Mouse (Mus musculus): ENCODE data around the gene Grm8. TPM values are rescaled to one million over a fixed set of nuclear protein-coding genes. Genes with fewer than 3 reads are reported as not detected.

Gene Grm8
- 10 to 100 TPM in 1 of 2 experiments, 1 to 10 TPM in 1; 8.9 to 10.2 TPM for total RNA-seq (2021)
- long read RNA-seq, experiment 1, partial matches to known transcripts = 0 of 1 reads
- long read RNA-seq, experiment 1, other reads (novel, unspliced or antisense) = 1 of 1 reads
- long read RNA-seq, experiment 2 = 0 reads

GRCm38 (mm10) chr6:28135001-28135401, at the start of gene Grm8:
TSS of gene Grm8 (minus strand) at chr6:28135178.
- peak within 1 kb of the TSS; percentile 64 for H3K4me3 ChIP-seq
- TF ChIP-seq CTCF (conservative IDR thresholded peaks at IDR 0.05) = no peak
- H3K27ac ChIP-seq = no peak within 1 kb of the TSS
- DNase-seq (ENCODE audit: low spot score in 2 of 2) = no peak

DNA sequence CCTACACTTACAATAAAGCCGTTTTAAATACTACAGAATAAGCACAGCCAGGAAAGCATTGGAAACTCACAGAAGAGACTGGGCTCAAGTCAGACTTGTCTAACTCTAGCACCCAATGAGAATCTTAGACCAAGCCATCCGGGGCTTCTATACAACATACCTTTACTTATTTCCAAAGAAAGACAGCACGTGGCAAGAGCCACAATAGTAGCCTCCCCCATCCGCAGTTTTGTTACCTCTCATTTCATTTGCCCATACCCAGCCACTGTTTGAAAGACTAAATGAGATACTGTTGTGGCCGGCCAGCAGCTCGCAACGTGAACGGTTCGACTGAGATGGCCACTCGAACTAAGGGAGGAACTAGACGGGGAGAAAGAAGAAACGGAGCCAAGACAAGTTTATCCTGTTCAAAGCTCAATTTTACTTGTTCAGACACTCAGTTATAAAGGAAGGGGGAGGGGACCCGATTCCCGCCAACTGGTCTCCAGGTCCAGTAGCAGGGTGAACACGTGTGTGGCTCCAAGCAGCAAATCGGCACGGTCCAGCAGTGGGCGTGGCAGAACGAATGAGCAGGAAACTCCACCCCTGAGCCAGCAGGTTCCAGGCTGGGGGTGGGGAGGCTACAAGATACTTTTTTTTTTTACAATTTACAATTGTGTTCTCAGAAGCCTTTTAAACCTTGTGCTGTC, 35.0 kb upstream of the Grm8 start:
- TF ChIP-seq CTCF (conservative IDR thresholded peaks at IDR 0.05) = no peak
- no peak for DNase-seq (ENCODE audit: low spot score in 2 of 2)
- Histone ChIP-seq H3K27ac (no peak overlapping the region), H3K4me3 (no peak overlapping the region)

- H3K4me3 ChIP-seq = no peak overlapping the region
- TF ChIP-seq CTCF (conservative IDR thresholded peaks at IDR 0.05) = no peak
- no peak for DNase-seq (ENCODE audit: low spot score in 2 of 2)
- H3K27ac ChIP-seq = no peak overlapping the region
These were observed 25.4 kb upstream of the Grm8 start for GRCm38 (mm10) chr6:28160399-28160798.

GRCm38 (mm10) chr6:28146445-28146844, 11.5 kb upstream of the Grm8 start:
- Histone ChIP-seq H3K4me3 (no peak overlapping the region), H3K27ac (no peak overlapping the region)
- TF ChIP-seq CTCF (conservative IDR thresholded peaks at IDR 0.05) = no peak
- DNase-seq (ENCODE audit: low spot score in 2 of 2) = no peak

- H3K27ac ChIP-seq = no peak overlapping the region
- TF ChIP-seq CTCF (conservative IDR thresholded peaks at IDR 0.05) = peak; percentile 63
- DNase-seq (ENCODE audit: low spot score in 2 of 2) = no peak
These were observed 7.4 kb upstream of the Grm8 start for GRCm38 (mm10) chr6:28142332-28142731.

GRCm38 (mm10) chr6:28135411-28136233, 644 bp upstream of the Grm8 start:
- peak; percentile 97 for TF ChIP-seq CTCF (conservative IDR thresholded peaks at IDR 0.05)
- DNase-seq (ENCODE audit: low spot score in 2 of 2) = peak; percentile 84 to 87
- peak overlapping the region; percentile 64 for H3K4me3 ChIP-seq
- H3K27ac ChIP-seq = no peak overlapping the region

More at GRCm38 (mm10) chr6:28142332-28142731, 7.4 kb upstream of the Grm8 start:
- no peak overlapping the region for H3K4me3 ChIP-seq

GRCm38 (mm10) chr6:28134251-28134801, 652 bp downstream of the Grm8 start:
- Histone ChIP-seq H3K27ac (no peak overlapping the region), H3K4me3 (peak overlapping the region; percentile 64)
- TF ChIP-seq CTCF (conservative IDR thresholded peaks at IDR 0.05) = peak; percentile 20; the same call in 1 of the 2 replicates
- no peak for DNase-seq (ENCODE audit: low spot score in 2 of 2)

DNA sequence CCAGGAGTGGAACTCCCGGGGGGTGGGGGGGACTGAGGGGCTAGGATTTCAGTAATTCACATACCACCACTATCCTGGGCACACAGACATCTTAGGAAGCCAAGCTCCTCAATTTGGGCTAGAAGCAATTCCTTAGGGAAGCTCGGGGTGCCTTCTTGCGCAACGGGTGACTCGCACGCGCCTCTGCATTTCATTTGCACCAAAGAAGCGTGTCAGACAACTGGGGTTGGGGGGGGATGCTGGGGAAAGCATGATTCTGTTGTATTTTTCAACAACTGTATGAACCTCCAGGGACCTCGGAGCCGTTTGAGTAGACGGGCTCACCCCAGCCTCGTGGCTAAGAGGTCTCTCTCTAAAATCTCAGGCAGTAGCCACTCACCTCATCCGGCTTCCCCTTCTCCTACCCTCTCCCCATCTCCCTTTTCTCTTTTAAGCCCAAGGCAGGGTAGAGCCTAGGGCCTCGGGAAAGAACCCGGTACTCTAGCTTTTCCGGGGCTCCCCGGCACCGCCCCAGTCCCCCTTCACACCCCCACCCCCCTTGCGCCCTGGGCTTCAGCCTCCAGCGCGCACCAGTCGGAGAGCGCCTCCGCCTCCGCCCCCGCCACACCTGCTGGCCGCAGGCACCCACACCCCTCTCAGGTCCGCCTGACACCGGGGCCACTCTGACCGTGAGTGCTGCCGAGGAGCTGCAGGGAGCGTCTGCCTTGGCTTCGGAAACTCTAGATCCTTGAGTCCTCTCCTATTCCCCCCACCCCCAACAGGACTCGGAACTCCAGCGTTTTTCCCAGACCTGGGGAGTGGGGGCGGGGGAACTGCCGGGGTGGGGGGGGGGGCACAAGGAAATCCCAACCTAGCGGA, 1.5 kb downstream of the Grm8 start:
- DNase-seq (ENCODE audit: low spot score in 2 of 2) = no peak
- Histone ChIP-seq H3K27ac (no peak overlapping the region), H3K4me3 (peak overlapping the region; percentile 64)
- no peak for TF ChIP-seq CTCF (conservative IDR thresholded peaks at IDR 0.05)

GRCm38 (mm10) chr6:28132056-28132455, 2.9 kb downstream of the Grm8 start:
- TF ChIP-seq CTCF (conservative IDR thresholded peaks at IDR 0.05) = no peak
- Histone ChIP-seq H3K4me3 (no peak overlapping the region), H3K27ac (no peak overlapping the region)
- DNase-seq (ENCODE audit: low spot score in 2 of 2) = no peak

- TF ChIP-seq CTCF (conservative IDR thresholded peaks at IDR 0.05) = no peak
- no peak overlapping the region for H3K27ac ChIP-seq
- no peak for DNase-seq (ENCODE audit: low spot score in 2 of 2)
- no peak overlapping the region for H3K4me3 ChIP-seq
These were observed 6.1 kb downstream of the Grm8 start for GRCm38 (mm10) chr6:28128871-28129270.

DNA sequence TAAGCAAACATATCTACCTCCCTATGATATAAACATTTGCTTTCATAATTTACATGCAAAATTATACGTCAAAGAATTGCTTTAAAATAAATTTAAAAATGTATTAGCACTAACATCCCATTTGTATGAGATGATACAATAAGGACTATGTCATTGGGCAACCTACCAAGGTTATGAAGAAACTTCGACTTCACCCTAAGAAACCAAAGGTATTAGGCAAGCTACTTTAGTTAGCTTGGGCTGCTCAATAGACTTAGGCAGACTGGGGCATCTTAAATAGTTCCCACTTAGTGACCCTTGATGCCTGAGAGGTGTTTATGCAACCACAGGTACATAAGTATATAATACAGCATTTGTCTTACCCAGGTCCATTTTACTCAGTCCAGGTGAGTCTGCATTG, 19.5 kb downstream of the Grm8 start:
- TF ChIP-seq CTCF (conservative IDR thresholded peaks at IDR 0.05) = no peak
- Histone ChIP-seq H3K4me3 (no peak overlapping the region), H3K27ac (no peak overlapping the region)
- no peak for DNase-seq (ENCODE audit: low spot score in 2 of 2)

- DNase-seq (ENCODE audit: low spot score in 2 of 2) = no peak
- TF ChIP-seq CTCF (conservative IDR thresholded peaks at IDR 0.05) = no peak
- no peak overlapping the region for H3K4me3 ChIP-seq
These were observed 20.1 kb downstream of the Grm8 start for GRCm38 (mm10) chr6:28114916-28115315.

More at GRCm38 (mm10) chr6:28114916-28115315, 20.1 kb downstream of the Grm8 start:
- no peak overlapping the region for H3K27ac ChIP-seq
